Mouse (Mus musculus): Measurements from ENCODE around the gene Gramd4. TPM values are rescaled to one million over a fixed set of nuclear protein-coding genes. Genes with fewer than 3 reads are reported as not detected.
"Not testable (repeated sequence)": the region's sequence is repeated elsewhere in the genome, so short reads cannot be mapped to it uniquely, and the experiment has no call there.

Gene Gramd4
- polyA plus RNA-seq, 1 experiment from 2014 or later: 15.2 TPM

GRCm38 (mm10) chr15:86137638-86138037, 80.1 kb downstream of the Gramd4 start:
- no peaks in the 10 kb centered on the region for H3K27me3 ChIP-seq (replicated peaks)
- ATAC-seq (ENCODE audit: insufficient read depth, low FRiP score, low read depth): no peak
- H3K9ac ChIP-seq: no peak overlapping the region
- H3K4me2 ChIP-seq: no peak overlapping the region
- H3K4me1 ChIP-seq: no peaks in the 10 kb centered on the region
- 63% methylated on average over 4 of the region's 4 CpGs for WGBS
- H3K9me3 ChIP-seq: no peaks in the 10 kb centered on the region
- no peak overlapping the region for H3K4me3 ChIP-seq (replicated peaks)
- H3K27ac ChIP-seq: no peak overlapping the region
- peaks cover 15% of the 10 kb centered on the region for H3K36me3 ChIP-seq

GRCm38 (mm10) chr15:86140323-86140722, 82.8 kb downstream of the Gramd4 start:
- 32% methylated on average over 10 of the region's 10 CpGs for WGBS
- H3K9me3 ChIP-seq: no peaks in the 10 kb centered on the region
- H3K9ac ChIP-seq: no peak overlapping the region
- H3K4me2 ChIP-seq: no peak overlapping the region
- H3K4me3 ChIP-seq (replicated peaks): no peak overlapping the region
- no peak overlapping the region for H3K27ac ChIP-seq
- H3K4me1 ChIP-seq: no peaks in the 10 kb centered on the region
- no peak for ATAC-seq (ENCODE audit: insufficient read depth, low FRiP score, low read depth)
- no peaks in the 10 kb centered on the region for H3K27me3 ChIP-seq (replicated peaks)
- H3K36me3 ChIP-seq: peaks cover 13% of the 10 kb centered on the region

- Histone ChIP-seq H3K4me1 (no peaks in the 10 kb centered on the region), H3K9me3 (no peaks in the 10 kb centered on the region), H3K27me3 (replicated peaks) (no peaks in the 10 kb centered on the region), H3K27ac (no peak overlapping the region), H3K36me3 (peaks cover 8% of the 10 kb centered on the region), H3K9ac (no peak overlapping the region), H3K4me2 (no peak overlapping the region), H3K4me3 (replicated peaks) (no peak overlapping the region)
- no peak for ATAC-seq (ENCODE audit: insufficient read depth, low FRiP score, low read depth)
- WGBS: 78% methylated on average over 7 of the region's 7 CpGs
Measured at GRCm38 (mm10) chr15:86144577-86144976, 87.1 kb downstream of the Gramd4 start.

- Histone ChIP-seq H3K9ac (no peak overlapping the region), H3K4me1 (no peaks in the 10 kb centered on the region), H3K4me2 (no peak overlapping the region), H3K36me3 (peaks cover 8% of the 10 kb centered on the region), H3K9me3 (no peaks in the 10 kb centered on the region), H3K4me3 (replicated peaks) (no peak overlapping the region), H3K27ac (no peak overlapping the region), H3K27me3 (replicated peaks) (no peaks in the 10 kb centered on the region)
- WGBS: 78% methylated on average over 7 of the region's 7 CpGs
- no peak for ATAC-seq (ENCODE audit: insufficient read depth, low FRiP score, low read depth)
Measured at GRCm38 (mm10) chr15:86145046-86145445, 87.6 kb downstream of the Gramd4 start.

- 89% methylated on average over 8 of the region's 8 CpGs for WGBS
- ATAC-seq (ENCODE audit: insufficient read depth, low FRiP score, low read depth): no peak
- Histone ChIP-seq H3K27me3 (replicated peaks) (no peaks in the 10 kb centered on the region), H3K36me3 (peaks cover 3% of the 10 kb centered on the region), H3K4me3 (replicated peaks) (no peak overlapping the region), H3K9me3 (no peaks in the 10 kb centered on the region), H3K4me1 (no peaks in the 10 kb centered on the region), H3K27ac (no peak overlapping the region), H3K9ac (no peak overlapping the region), H3K4me2 (no peak overlapping the region)
Measured at GRCm38 (mm10) chr15:86146922-86147321, 89.4 kb downstream of the Gramd4 start.

GRCm38 (mm10) chr15:86150593-86150992, 93.1 kb downstream of the Gramd4 start:
- Histone ChIP-seq H3K9me3 (no peaks in the 10 kb centered on the region), H3K4me3 (replicated peaks) (no peak overlapping the region), H3K9ac (no peak overlapping the region), H3K27ac (no peak overlapping the region; the same call in 1 of the 2 replicates), H3K36me3 (no peaks in the 10 kb centered on the region), H3K27me3 (replicated peaks) (no peaks in the 10 kb centered on the region), H3K4me2 (no peak overlapping the region), H3K4me1 (no peaks in the 10 kb centered on the region)
- WGBS: 73% methylated on average over 4 of the region's 4 CpGs
- ATAC-seq (ENCODE audit: insufficient read depth, low FRiP score, low read depth): no peak

GRCm38 (mm10) chr15:86153481-86153960, 96.0 kb downstream of the Gramd4 start:
- H3K9me3 ChIP-seq: no peaks in the 10 kb centered on the region
- 89% methylated on average over 12 of the region's 12 CpGs for WGBS
- H3K27me3 ChIP-seq (replicated peaks): no peaks in the 10 kb centered on the region
- no peaks in the 10 kb centered on the region for H3K4me1 ChIP-seq
- no peak for ATAC-seq (ENCODE audit: insufficient read depth, low FRiP score, low read depth)
- H3K27ac ChIP-seq: no peak overlapping the region
- H3K4me2 ChIP-seq: no peak overlapping the region
- no peaks in the 10 kb centered on the region; the same call in 1 of the 2 replicates for H3K36me3 ChIP-seq
- H3K9ac ChIP-seq: no peak overlapping the region
- H3K4me3 ChIP-seq (replicated peaks): no peak overlapping the region

- WGBS: 82% methylated on average over 5 of the region's 5 CpGs
- H3K27me3 ChIP-seq (replicated peaks): no peaks in the 10 kb centered on the region
- H3K4me2 ChIP-seq: no peak overlapping the region
- H3K36me3 ChIP-seq: no peaks in the 10 kb centered on the region; the same call in 1 of the 2 replicates
- no peak overlapping the region for H3K27ac ChIP-seq
- no peak overlapping the region for H3K4me3 ChIP-seq (replicated peaks)
- H3K4me1 ChIP-seq: no peaks in the 10 kb centered on the region
- H3K9ac ChIP-seq: no peak overlapping the region
- ATAC-seq (ENCODE audit: insufficient read depth, low FRiP score, low read depth): no peak
- H3K9me3 ChIP-seq: no peaks in the 10 kb centered on the region
Measured at GRCm38 (mm10) chr15:86156492-86156891, 99.0 kb downstream of the Gramd4 start.

GRCm38 (mm10) chr15:86159093-86159492, 101.6 kb downstream of the Gramd4 start:
- H3K27me3 ChIP-seq (replicated peaks): no peaks in the 10 kb centered on the region
- H3K4me1 ChIP-seq: no peaks in the 10 kb centered on the region
- H3K9ac ChIP-seq: no peak overlapping the region
- H3K36me3 ChIP-seq: peaks cover 4% of the 10 kb centered on the region; the same call in 1 of the 2 replicates
- no peak overlapping the region for H3K4me2 ChIP-seq
- WGBS: 49% methylated on average over 16 of the region's 16 CpGs
- H3K9me3 ChIP-seq: no peaks in the 10 kb centered on the region
- H3K27ac ChIP-seq: no peak overlapping the region
- no peak overlapping the region for H3K4me3 ChIP-seq (replicated peaks)
- no peak for ATAC-seq (ENCODE audit: insufficient read depth, low FRiP score, low read depth)

- H3K9ac ChIP-seq: no peak overlapping the region
- no peaks in the 10 kb centered on the region for H3K9me3 ChIP-seq
- ATAC-seq (ENCODE audit: insufficient read depth, low FRiP score, low read depth): no peak
- no peaks in the 10 kb centered on the region for H3K27me3 ChIP-seq (replicated peaks)
- no peaks in the 10 kb centered on the region for H3K4me1 ChIP-seq
- WGBS: 88% methylated on average over 5 of the region's 5 CpGs
- H3K4me2 ChIP-seq: no peak overlapping the region
- H3K36me3 ChIP-seq: peaks cover 4% of the 10 kb centered on the region; the same call in 1 of the 2 replicates
- H3K27ac ChIP-seq: no peak overlapping the region
- no peak overlapping the region for H3K4me3 ChIP-seq (replicated peaks)
Measured at GRCm38 (mm10) chr15:86159719-86160118, 102.2 kb downstream of the Gramd4 start.

- no peaks in the 10 kb centered on the region for H3K9me3 ChIP-seq
- ATAC-seq (ENCODE audit: insufficient read depth, low FRiP score, low read depth): no peak
- H3K4me1 ChIP-seq: no peaks in the 10 kb centered on the region
- H3K4me2 ChIP-seq: no peak overlapping the region
- no peak overlapping the region for H3K4me3 ChIP-seq (replicated peaks)
- no peak overlapping the region for H3K27ac ChIP-seq
- no peak overlapping the region for H3K9ac ChIP-seq
- no peaks in the 10 kb centered on the region for H3K27me3 ChIP-seq (replicated peaks)
- peaks cover 4% of the 10 kb centered on the region; the same call in 1 of the 2 replicates for H3K36me3 ChIP-seq
- WGBS: 68% methylated on average over 10 of the region's 10 CpGs
Measured at GRCm38 (mm10) chr15:86160906-86161305, 103.4 kb downstream of the Gramd4 start.

GRCm38 (mm10) chr15:86161800-86162199, 104.3 kb downstream of the Gramd4 start:
- H3K4me2 ChIP-seq; H3K36me3 ChIP-seq; H3K4me3 ChIP-seq (replicated peaks); H3K27me3 ChIP-seq (replicated peaks); H3K27ac ChIP-seq; H3K9me3 ChIP-seq; H3K9ac ChIP-seq; ATAC-seq (ENCODE audit: insufficient read depth, low FRiP score, low read depth); H3K4me1 ChIP-seq: not testable (repeated sequence)
- WGBS: 94% methylated on average over 3 of the region's 3 CpGs
